Mouse (Mus musculus): ENCODE data around the gene Gm32802.

Gm32802 gene

GRCm38 (mm10) chr10:118258388-118258787 lies at the start of gene Gm32802:
Gm32802 (plus strand) TSS chr10:118258688.
- WGBS = no CpG with 5 or more reads among the region's 13 CpGs

GRCm38 (mm10) chr10:118215719-118216393 lies 42.6 kb upstream of the Gm32802 start:
- 84% methylated on average over 3 of the region's 4 CpGs for WGBS

GRCm38 (mm10) chr10:118227629-118228028 lies 30.9 kb upstream of the Gm32802 start:
- WGBS = 83% methylated on average over 1 of the region's 2 CpGs

- 83% methylated on average over 1 of the region's 5 CpGs for WGBS
Observed at GRCm38 (mm10) chr10:118232607-118233006, 25.9 kb upstream of the Gm32802 start.

GRCm38 (mm10) chr10:118240680-118241079 lies 17.8 kb upstream of the Gm32802 start, which contains the start of gene Gm32717:
Gm32717 (minus strand) TSS chr10:118240780.
- WGBS = no CpG with 5 or more reads among the region's 13 CpGs

GRCm38 (mm10) chr10:118249006-118249595 lies 9.4 kb upstream of the Gm32802 start:
- 38% methylated on average over 11 of the region's 11 CpGs for WGBS

- WGBS = 41% methylated on average over 10 of the region's 10 CpGs
Observed at GRCm38 (mm10) chr10:118250852-118251295, 7.6 kb upstream of the Gm32802 start.

- WGBS = 84% methylated on average over 2 of the region's 8 CpGs
Observed at GRCm38 (mm10) chr10:118268812-118269211, 10.3 kb downstream of the Gm32802 start.

- WGBS = 100% methylated on average over 1 of the region's 2 CpGs
Observed at GRCm38 (mm10) chr10:118271416-118271815, 12.9 kb downstream of the Gm32802 start.

GRCm38 (mm10) chr10:118278069-118278468 lies 19.6 kb downstream of the Gm32802 start:
- no CpG with 5 or more reads among the region's 4 CpGs for WGBS

- WGBS = 86% methylated on average over 7 of the region's 7 CpGs
Observed at GRCm38 (mm10) chr10:118282565-118282964, 24.1 kb downstream of the Gm32802 start.

- 94% methylated on average over 2 of the region's 5 CpGs for WGBS
Observed at GRCm38 (mm10) chr10:118283016-118283415, 24.5 kb downstream of the Gm32802 start.

GRCm38 (mm10) chr10:118294938-118295337 lies 36.5 kb downstream of the Gm32802 start, which contains the start of gene Iltifb:
Iltifb (minus strand) TSS chr10:118295038.
- WGBS = 95% methylated on average over 6 of the region's 6 CpGs

GRCm38 (mm10) chr10:118302133-118302532 lies 43.6 kb downstream of the Gm32802 start:
- 68% methylated on average over 2 of the region's 2 CpGs for WGBS
